Mouse (Mus musculus) ES-Bruce4 (cell line): ENCODE results near the gene Gm3045.

Experiments
- CTCF ChIP-seq: IDR thresholded peaks from one replicate; pipeline ENCODE4 v1.8.1; 2011; ENCODE audit warnings: low read depth, low read length
- EP300 ChIP-seq: IDR thresholded peaks from 2 replicates; pipeline ENCODE4 v1.6.1; 2011; ENCODE audit warnings: low read depth, low read length; ENCODE audit not compliant: insufficient read depth
- POLR2A ChIP-seq: IDR thresholded peaks from one replicate; pipeline ENCODE4 v1.8.1; 2011; ENCODE audit warnings: low read length; ENCODE audit not compliant: insufficient read depth

DNA sequence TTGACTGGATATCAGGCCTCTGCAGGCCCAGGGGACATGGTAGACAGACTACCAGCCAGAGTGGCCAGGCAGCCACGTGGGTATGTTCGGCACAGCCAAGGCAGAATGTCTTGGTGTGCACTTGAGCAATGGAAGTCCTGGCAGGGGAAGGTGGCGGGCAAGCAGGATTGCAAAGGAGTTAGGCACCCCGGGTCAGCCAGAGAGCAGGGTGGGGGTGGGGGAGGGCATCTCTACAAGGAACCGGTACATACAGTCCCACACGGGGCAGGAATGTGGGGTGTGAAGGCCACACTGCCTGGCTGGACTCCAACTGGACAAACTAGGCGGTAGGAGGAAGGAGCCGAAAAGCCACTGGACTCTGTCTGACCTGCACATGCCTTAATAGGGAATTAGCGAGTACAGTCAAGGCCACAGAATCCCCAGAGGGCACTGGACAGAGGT lies 7.9 kb downstream of the Gm3045 start:
- TF ChIP-seq CTCF (no peak), POLR2A (no peak), EP300 (no peak)
